Mouse (Mus musculus) erythroblast, embryonic 14.5 days (primary cell): ENCODE results near the gene Sgcb.

Experiments used
- GATA1 ChIP-seq: IDR thresholded peaks from 2 replicates; pipeline ENCODE4 v1.6.1; 2012; ENCODE audit warnings: low read length, inconsistent platforms, mixed read lengths
- TAL1 ChIP-seq: IDR thresholded peaks from 3 replicates; pipeline ENCODE4 v1.6.1; 2012; ENCODE audit warnings: low read length, inconsistent platforms, mixed read lengths

GRCm38 (mm10) chr5:73651855-73652201, 4.2 kb upstream of the Sgcb start:
- TF ChIP-seq GATA1 (no peak), TAL1 (no peak)
